Mouse (Mus musculus) kidney, adult 8-10 months (tissue): ENCODE data around the gene Prpf31.

ENCODE experiments used
- DNase-seq, 2 experiments: peaks; one replicate each; pipeline ENCODE4 v3.0.0; 2022

Prpf31 gene

GRCm38 (mm10) chr7:3630478-3630815 is 662 bp downstream of the Prpf31 start:
- DNase-seq = no peak

GRCm38 (mm10) chr7:3643412-3643811 is 13.6 kb downstream of the Prpf31 start:
- DNase-seq = no peak

GRCm38 (mm10) chr7:3643843-3644242 is 14.1 kb downstream of the Prpf31 start:
- no peak for DNase-seq

- no peak for DNase-seq
Observed at GRCm38 (mm10) chr7:3644348-3644671, 14.5 kb downstream of the Prpf31 start.

GRCm38 (mm10) chr7:3644672-3645487 is 15.1 kb downstream of the Prpf31 start, which contains the start of gene Cnot3:
TSS of gene Cnot3 (plus strand) at chr7:3645268.
- DNase-seq = peak; percentile 99 to 100

- no peak for DNase-seq
Observed at GRCm38 (mm10) chr7:3645488-3646025, 15.8 kb downstream of the Prpf31 start.

GRCm38 (mm10) chr7:3646188-3646587 is 16.4 kb downstream of the Prpf31 start:
- DNase-seq = no peak

- DNase-seq = no peak
Observed at GRCm38 (mm10) chr7:3646641-3647040, 16.9 kb downstream of the Prpf31 start.

- DNase-seq = no peak
Observed at GRCm38 (mm10) chr7:3656966-3657365, 27.2 kb downstream of the Prpf31 start.

GRCm38 (mm10) chr7:3658578-3658977 is 28.8 kb downstream of the Prpf31 start:
- no peak for DNase-seq

- peak; percentile 51 to 57 for DNase-seq
Observed at GRCm38 (mm10) chr7:3664524-3665214, 34.9 kb downstream of the Prpf31 start.

- peak; percentile 98 for DNase-seq
Observed at GRCm38 (mm10) chr7:3665215-3666114, 35.7 kb downstream of the Prpf31 start, which contains the start of gene Leng1. TSS of gene Leng1 (minus strand) at chr7:3665840.

GRCm38 (mm10) chr7:3666921-3667391 is 37.2 kb downstream of the Prpf31 start:
- no peak for DNase-seq

- peak; percentile 56 to 83 for DNase-seq
Observed at GRCm38 (mm10) chr7:3674507-3675227, 44.9 kb downstream of the Prpf31 start.

GRCm38 (mm10) chr7:3675228-3675548 is 45.4 kb downstream of the Prpf31 start:
- no peak for DNase-seq

- DNase-seq = no peak
Observed at GRCm38 (mm10) chr7:3676371-3676770, 46.6 kb downstream of the Prpf31 start.

GRCm38 (mm10) chr7:3677342-3677741 is 47.6 kb downstream of the Prpf31 start, which contains the start of gene Tmc4:
TSS of gene Tmc4 (minus strand) at chr7:3677553.
- peak; percentile 57 to 76 for DNase-seq

- no peak for DNase-seq
Observed at GRCm38 (mm10) chr7:3683908-3684550, 54.2 kb downstream of the Prpf31 start.

GRCm38 (mm10) chr7:3684698-3685097 is 54.9 kb downstream of the Prpf31 start:
- no peak for DNase-seq

GRCm38 (mm10) chr7:3685400-3686187 is 55.8 kb downstream of the Prpf31 start:
- no peak for DNase-seq

- no peak for DNase-seq
Observed at GRCm38 (mm10) chr7:3691919-3692318, 62.1 kb downstream of the Prpf31 start.
